Mouse (Mus musculus) monocyte, adult 2 months (primary cell): ENCODE measurements around the gene Zc3h7b.
"Not testable (repeated sequence)": the region's sequence is repeated elsewhere in the genome, so short reads cannot be mapped to it uniquely, and the experiment has no call there.

Source experiments
- DNase-seq, 2 experiments: peaks; one replicate each; pipeline ENCODE4 v3.0.0; 2022; ENCODE audit warnings: low spot score in 2 of 2, low read depth in 1 of 2

Gene Zc3h7b

GRCm38 (mm10) chr15:81739296-81739695, 5.6 kb upstream of the Zc3h7b start:
- DNase-seq = no peak

GRCm38 (mm10) chr15:81739924-81740323, 4.9 kb upstream of the Zc3h7b start:
- DNase-seq = no peak

- DNase-seq = not testable (repeated sequence)
Observed at GRCm38 (mm10) chr15:81742368-81742767, 2.5 kb upstream of the Zc3h7b start.

- no peak for DNase-seq
Observed at GRCm38 (mm10) chr15:81745601-81746114, 801 bp downstream of the Zc3h7b start.

- no peak for DNase-seq
Observed at GRCm38 (mm10) chr15:81749742-81750141, 4.9 kb downstream of the Zc3h7b start.

GRCm38 (mm10) chr15:81753669-81754068, 8.8 kb downstream of the Zc3h7b start:
- no peak for DNase-seq

GRCm38 (mm10) chr15:81758701-81759100, 13.8 kb downstream of the Zc3h7b start:
- DNase-seq = no peak

GRCm38 (mm10) chr15:81759542-81759941, 14.7 kb downstream of the Zc3h7b start:
- no peak for DNase-seq

GRCm38 (mm10) chr15:81760361-81761079, 15.7 kb downstream of the Zc3h7b start:
- DNase-seq = no peak

GRCm38 (mm10) chr15:81761381-81761780, 16.5 kb downstream of the Zc3h7b start:
- DNase-seq = no peak

- no peak for DNase-seq
Observed at GRCm38 (mm10) chr15:81761959-81762358, 17.1 kb downstream of the Zc3h7b start.

- no peak for DNase-seq
Observed at GRCm38 (mm10) chr15:81764573-81764972, 19.7 kb downstream of the Zc3h7b start.

GRCm38 (mm10) chr15:81765651-81766050, 20.8 kb downstream of the Zc3h7b start:
- DNase-seq = no peak

GRCm38 (mm10) chr15:81766439-81766838, 21.6 kb downstream of the Zc3h7b start:
- DNase-seq = no peak

GRCm38 (mm10) chr15:81769037-81769436, 24.2 kb downstream of the Zc3h7b start:
- DNase-seq = no peak

GRCm38 (mm10) chr15:81772431-81773120, 27.7 kb downstream of the Zc3h7b start:
- DNase-seq = no peak

- no peak for DNase-seq
Observed at GRCm38 (mm10) chr15:81774505-81775171, 29.8 kb downstream of the Zc3h7b start.

- DNase-seq = no peak
Observed at GRCm38 (mm10) chr15:81776631-81777422, 32.0 kb downstream of the Zc3h7b start.

GRCm38 (mm10) chr15:81781816-81782215, 37.0 kb downstream of the Zc3h7b start:
- no peak for DNase-seq

- no peak for DNase-seq
Observed at GRCm38 (mm10) chr15:81784762-81785161, 39.9 kb downstream of the Zc3h7b start.

- DNase-seq = no peak
Observed at GRCm38 (mm10) chr15:81785701-81786100, 40.8 kb downstream of the Zc3h7b start.
